Mouse (Mus musculus) olfactory bulb, adult 2 months (tissue): ENCODE data around the gene Cntnap1. TPM values are rescaled to one million over a fixed set of nuclear protein-coding genes. Genes with fewer than 3 reads are reported as not detected.
A peak's percentile ranks its signal among the peaks of the same experiment; 100 is the strongest.

Source experiments
- H3K27ac ChIP-seq: fragments of 200-500 bp; 2 replicates; pipeline ENCODE4 v1.5.1; 2012; ENCODE audit warnings: low read depth, low read length; ENCODE audit not compliant: insufficient read depth
- H3K4me1 ChIP-seq: fragments of 200-500 bp; 2 replicates; pipeline ENCODE4 v1.6.1; 2012; ENCODE audit warnings: low read length; ENCODE audit not compliant: control insufficient read depth, insufficient read depth
- H3K4me3 ChIP-seq: fragments of 200-500 bp; 2 replicates; pipeline ENCODE4 v1.5.1; 2012; ENCODE audit warnings: mild to moderate bottlenecking, low read depth, low read length, moderate library complexity; ENCODE audit not compliant: insufficient read depth
- CTCF ChIP-seq: fragments of 200-500 bp; IDR thresholded peaks from 2 replicates; pipeline ENCODE4 v1.5.1; 2012; ENCODE audit warnings: low read depth, mild to moderate bottlenecking, low read length, moderate library complexity; ENCODE audit not compliant: insufficient read depth
- POLR2A ChIP-seq: fragments of 200-500 bp; IDR thresholded peaks from 2 replicates; pipeline ENCODE4 v1.6.1; 2012; ENCODE audit warnings: mild to moderate bottlenecking, low read depth, low read length, moderate library complexity; ENCODE audit not compliant: insufficient read depth
- WGBS: fragments of 180-500 bp; shearing (Covaris S2); methylation state at CpG from one replicate; pipeline ENCODE4 v1.1.7; 2018; 5-methylcytosine and 5-hydroxymethylcytosine counted together
- polyA plus RNA-seq: library from polyadenylated mRNA; stranded (reverse); fragments of >200 nt; gene quantifications from 2 replicates; pipeline ENCODE4 v1.2.4, GENCODE M21; 2012; ENCODE audit warnings: low replicate concordance; ENCODE audit not compliant: missing spikeins, insufficient read depth, insufficient read length

Cntnap1 gene
- polyA plus RNA-seq, 1 experiment = not detected

- H3K4me1 ChIP-seq = peaks cover 29% of the 10 kb centered on the region
- no peak for TF ChIP-seq POLR2A
- no peak for TF ChIP-seq CTCF
- 41% methylated on average over 8 of the region's 8 CpGs for WGBS
- H3K4me3 ChIP-seq = no peak overlapping the region
- 0 out of 2 replicates have a peak overlapping the region, but pooled peaks have one; percentile 22 for H3K27ac ChIP-seq
Measured at GRCm38 (mm10) chr11:101190181-101190912, 20.0 kb downstream of the Cntnap1 start.

GRCm38 (mm10) chr11:101190913-101191907 is 20.9 kb downstream of the Cntnap1 start:
- H3K27ac ChIP-seq = no peak overlapping the region
- no peak overlapping the region for H3K4me3 ChIP-seq
- H3K4me1 ChIP-seq = peaks cover 29% of the 10 kb centered on the region
- TF ChIP-seq POLR2A (no peak), CTCF (no peak)
- 55% methylated on average over 17 of the region's 17 CpGs for WGBS

- Histone ChIP-seq H3K4me1 (peaks cover 29% of the 10 kb centered on the region), H3K4me3 (no peak overlapping the region), H3K27ac (no peak overlapping the region)
- 78% methylated on average over 4 of the region's 4 CpGs for WGBS
- TF ChIP-seq POLR2A (no peak), CTCF (no peak)
Measured at GRCm38 (mm10) chr11:101191919-101192470, 21.7 kb downstream of the Cntnap1 start.

- Histone ChIP-seq H3K27ac (no peak overlapping the region), H3K4me3 (no peak overlapping the region), H3K4me1 (peaks cover 29% of the 10 kb centered on the region)
- TF ChIP-seq CTCF (no peak), POLR2A (no peak)
- WGBS = 73% methylated on average over 6 of the region's 6 CpGs
Measured at GRCm38 (mm10) chr11:101192646-101193045, 22.3 kb downstream of the Cntnap1 start.

GRCm38 (mm10) chr11:101193076-101193475 is 22.8 kb downstream of the Cntnap1 start:
- H3K4me3 ChIP-seq = no peak overlapping the region
- WGBS = 80% methylated on average over 7 of the region's 7 CpGs
- H3K27ac ChIP-seq = no peak overlapping the region
- peaks cover 29% of the 10 kb centered on the region for H3K4me1 ChIP-seq
- TF ChIP-seq CTCF (no peak), POLR2A (no peak)

GRCm38 (mm10) chr11:101194137-101194536 is 23.8 kb downstream of the Cntnap1 start:
- Histone ChIP-seq H3K4me1 (peaks cover 28% of the 10 kb centered on the region), H3K27ac (no peak overlapping the region), H3K4me3 (no peak overlapping the region)
- TF ChIP-seq CTCF (no peak), POLR2A (no peak)
- WGBS = 56% methylated on average over 5 of the region's 5 CpGs

DNA sequence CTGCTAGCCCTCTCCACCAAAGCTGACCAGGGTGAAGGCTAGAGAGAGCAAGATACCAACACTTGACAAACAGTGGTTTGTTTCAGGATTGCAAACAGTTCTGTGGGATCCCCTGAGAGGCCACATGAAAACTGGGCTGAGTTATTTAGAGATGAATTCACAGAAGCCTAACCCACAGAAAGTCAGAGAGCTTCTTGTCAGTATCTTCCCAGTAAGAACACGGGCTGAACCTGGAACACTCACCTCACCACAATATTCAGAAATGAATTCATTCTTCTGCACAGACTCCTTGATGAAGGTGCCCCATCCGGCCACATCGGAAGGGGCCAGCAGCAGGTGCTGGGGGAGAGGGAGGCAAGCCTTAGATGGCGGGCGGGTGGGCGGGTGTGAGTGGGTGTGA is 24.3 kb downstream of the Cntnap1 start:
- WGBS = 67% methylated on average over 6 of the region's 6 CpGs
- H3K4me1 ChIP-seq = peaks cover 23% of the 10 kb centered on the region
- TF ChIP-seq POLR2A (no peak), CTCF (no peak)
- H3K4me3 ChIP-seq = no peak overlapping the region
- H3K27ac ChIP-seq = no peak overlapping the region

DNA sequence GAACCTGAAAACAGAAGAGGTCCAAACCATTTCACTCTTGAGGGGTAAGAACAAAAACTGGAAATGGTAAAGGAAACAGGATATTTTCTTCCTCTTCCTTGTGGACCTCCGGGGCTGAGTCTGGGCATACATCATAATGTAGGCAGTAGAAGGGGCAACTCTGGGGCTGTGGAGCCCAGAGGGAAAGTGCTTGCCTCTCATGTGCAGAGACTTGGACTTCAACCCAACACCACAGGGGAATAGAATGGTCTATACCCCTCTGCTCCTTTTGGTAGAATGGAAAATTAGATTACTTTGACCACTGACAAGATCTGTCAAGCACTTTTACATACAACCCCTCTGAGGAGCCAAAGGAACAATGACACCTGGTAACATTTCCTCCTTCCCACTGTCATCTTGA is 24.8 kb downstream of the Cntnap1 start:
- no peak for TF ChIP-seq CTCF
- TF ChIP-seq POLR2A = no peak
- no peak overlapping the region for H3K27ac ChIP-seq
- peaks cover 19% of the 10 kb centered on the region for H3K4me1 ChIP-seq
- WGBS = 53% methylated on average over 1 of the region's 1 CpGs
- H3K4me3 ChIP-seq = no peak overlapping the region

GRCm38 (mm10) chr11:101195571-101195970 is 25.2 kb downstream of the Cntnap1 start:
- no peak overlapping the region for H3K27ac ChIP-seq
- 92% methylated on average over 8 of the region's 8 CpGs for WGBS
- peaks cover 15% of the 10 kb centered on the region for H3K4me1 ChIP-seq
- H3K4me3 ChIP-seq = no peak overlapping the region
- TF ChIP-seq POLR2A = no peak
- TF ChIP-seq CTCF = no peak
